Mouse (Mus musculus): ENCODE measurements around the gene Maml3. TPM values are rescaled to one million over a fixed set of nuclear protein-coding genes. Genes with fewer than 3 reads are reported as not detected.

The Maml3 gene
- polyA plus RNA-seq, 1 experiment from 2014 or later = 6.1 TPM

DNA sequence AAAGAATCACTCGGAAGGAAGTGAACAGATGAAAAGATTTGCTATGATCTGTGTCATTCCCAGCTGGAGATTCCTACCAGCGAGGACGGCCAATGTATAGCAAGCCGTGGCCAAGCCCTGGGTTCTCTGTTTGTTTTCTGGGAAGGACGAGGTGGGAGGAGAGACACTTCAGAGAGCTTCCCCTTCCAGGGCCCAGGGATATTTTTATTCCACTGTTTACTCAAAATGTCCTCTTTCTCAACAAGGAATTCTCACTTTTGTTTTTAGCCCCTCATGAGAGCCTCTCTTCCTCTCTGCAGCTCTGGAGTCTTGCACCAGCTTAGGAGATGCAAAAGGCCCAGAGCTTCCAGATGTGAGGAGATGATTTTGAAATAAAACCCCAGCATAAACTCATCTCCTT lies 236.0 kb downstream of the Maml3 start:
- H3K27ac ChIP-seq (ENCODE audit: low read depth, low read length) = no peak overlapping the region
- H3K4me2 ChIP-seq = no peak overlapping the region
- no peak overlapping the region for H3K4me3 ChIP-seq (ENCODE audit: low read depth, low read length)
- no peak overlapping the region for H3K9ac ChIP-seq (ENCODE audit: low read length)
- H3K4me1 ChIP-seq (ENCODE audit: control insufficient read depth, insufficient read depth, low read length) = peaks cover 18% of the 10 kb centered on the region
- DNase-seq (ENCODE audit: low spot score, missing footprints) (no peak), ATAC-seq (ENCODE audit: low FRiP score) (no peak)
- H3K36me3 ChIP-seq (ENCODE audit: control insufficient read depth, insufficient read depth, low read length) = no peaks in the 10 kb centered on the region
- no peaks in the 10 kb centered on the region for H3K9me3 ChIP-seq (ENCODE audit: control insufficient read depth, low read length)
- no peaks in the 10 kb centered on the region for H3K27me3 ChIP-seq (ENCODE audit: control insufficient read depth, insufficient read depth, low read length)
- 32% methylated on average over 5 of the region's 5 CpGs for WGBS

DNA sequence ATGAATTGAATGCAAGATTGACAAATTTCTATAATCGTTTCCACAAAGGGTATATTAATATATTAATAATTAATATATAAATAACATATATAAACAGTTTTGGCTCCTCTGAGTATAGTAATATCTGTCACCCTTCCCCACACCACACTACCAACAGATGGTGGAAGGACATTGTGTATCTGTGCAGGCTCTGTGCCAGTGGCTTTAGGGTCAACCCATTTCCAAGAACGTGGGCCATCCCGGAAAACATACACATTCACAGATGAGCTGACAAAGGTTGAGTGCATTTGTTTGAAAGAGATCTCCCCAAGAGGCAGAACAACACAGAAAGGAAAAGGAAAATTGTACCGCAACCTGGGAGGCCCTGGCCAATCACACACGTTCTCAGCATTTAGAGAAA lies 238.4 kb downstream of the Maml3 start:
- no peaks in the 10 kb centered on the region for H3K9me3 ChIP-seq (ENCODE audit: control insufficient read depth, low read length)
- ATAC-seq (ENCODE audit: low FRiP score) = no peak
- peaks cover 14% of the 10 kb centered on the region for H3K4me1 ChIP-seq (ENCODE audit: control insufficient read depth, insufficient read depth, low read length)
- WGBS = 91% methylated on average over 5 of the region's 5 CpGs
- H3K9ac ChIP-seq (ENCODE audit: low read length) = no peak overlapping the region
- DNase-seq (ENCODE audit: low spot score, missing footprints) = no peak
- no peaks in the 10 kb centered on the region for H3K27me3 ChIP-seq (ENCODE audit: control insufficient read depth, insufficient read depth, low read length)
- H3K27ac ChIP-seq (ENCODE audit: low read depth, low read length) = no peak overlapping the region
- no peak overlapping the region for H3K4me3 ChIP-seq (ENCODE audit: low read depth, low read length)
- no peak overlapping the region for H3K4me2 ChIP-seq
- no peaks in the 10 kb centered on the region for H3K36me3 ChIP-seq (ENCODE audit: control insufficient read depth, insufficient read depth, low read length)

DNA sequence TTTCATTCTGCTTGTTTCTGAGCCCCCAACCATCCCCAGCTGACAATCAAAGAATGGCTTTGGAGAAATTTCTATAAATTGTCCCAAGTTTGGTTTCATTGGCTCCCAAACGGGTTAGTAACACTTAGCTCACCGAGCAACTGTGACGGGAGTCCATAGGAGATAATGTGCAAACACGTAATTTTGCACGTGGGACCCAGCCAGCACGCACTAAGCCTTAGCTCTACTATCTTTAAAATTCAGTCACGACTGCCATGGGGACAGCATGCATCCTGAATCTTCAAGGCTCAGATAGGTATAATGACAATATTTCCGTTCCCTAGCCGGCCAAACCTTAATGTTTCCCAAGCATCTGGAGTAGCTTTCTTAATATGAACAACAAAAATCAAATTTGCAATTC lies 243.2 kb downstream of the Maml3 start:
- Histone ChIP-seq H3K27me3 (ENCODE audit: control insufficient read depth, insufficient read depth, low read length) (no peaks in the 10 kb centered on the region), H3K4me2 (no peak overlapping the region), H3K27ac (ENCODE audit: low read depth, low read length) (no peak overlapping the region), H3K4me1 (ENCODE audit: control insufficient read depth, insufficient read depth, low read length) (no peaks in the 10 kb centered on the region), H3K4me3 (ENCODE audit: low read depth, low read length) (no peak overlapping the region), H3K9me3 (ENCODE audit: control insufficient read depth, low read length) (no peaks in the 10 kb centered on the region), H3K36me3 (ENCODE audit: control insufficient read depth, insufficient read depth, low read length) (no peaks in the 10 kb centered on the region), H3K9ac (ENCODE audit: low read length) (no peak overlapping the region)
- 94% methylated on average over 9 of the region's 9 CpGs for WGBS
- ATAC-seq (ENCODE audit: low FRiP score) (no peak), DNase-seq (ENCODE audit: low spot score, missing footprints) (no peak)

DNA sequence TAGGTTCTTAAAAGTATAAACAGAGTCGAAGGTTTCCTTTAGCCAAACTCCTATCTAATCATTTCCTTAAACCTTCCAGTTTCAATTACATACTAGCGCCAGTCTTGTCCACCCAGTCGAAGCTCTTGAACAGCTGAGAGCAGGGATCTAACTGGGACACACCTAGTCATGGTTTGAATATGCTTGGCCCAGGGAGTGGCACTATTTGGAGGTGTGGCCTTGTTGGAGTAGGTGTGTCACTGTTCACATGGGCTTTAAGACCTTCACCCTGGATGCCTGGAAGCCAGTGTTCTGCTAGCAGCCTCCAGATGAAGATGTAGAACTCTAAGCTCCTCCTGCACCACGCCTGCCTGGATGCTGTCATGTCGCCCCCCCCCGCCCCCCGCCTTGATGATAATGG lies 244.4 kb downstream of the Maml3 start:
- Histone ChIP-seq H3K4me2 (no peak overlapping the region), H3K27me3 (ENCODE audit: control insufficient read depth, insufficient read depth, low read length) (no peaks in the 10 kb centered on the region), H3K4me1 (ENCODE audit: control insufficient read depth, insufficient read depth, low read length) (no peaks in the 10 kb centered on the region), H3K4me3 (ENCODE audit: low read depth, low read length) (no peak overlapping the region), H3K9me3 (ENCODE audit: control insufficient read depth, low read length) (no peaks in the 10 kb centered on the region), H3K9ac (ENCODE audit: low read length) (no peak overlapping the region), H3K36me3 (ENCODE audit: control insufficient read depth, insufficient read depth, low read length) (peaks cover 2% of the 10 kb centered on the region; the same call in 1 of the 2 replicates), H3K27ac (ENCODE audit: low read depth, low read length) (no peak overlapping the region)
- WGBS = 93% methylated on average over 7 of the region's 7 CpGs
- ATAC-seq (ENCODE audit: low FRiP score) (no peak), DNase-seq (ENCODE audit: low spot score, missing footprints) (no peak)

DNA sequence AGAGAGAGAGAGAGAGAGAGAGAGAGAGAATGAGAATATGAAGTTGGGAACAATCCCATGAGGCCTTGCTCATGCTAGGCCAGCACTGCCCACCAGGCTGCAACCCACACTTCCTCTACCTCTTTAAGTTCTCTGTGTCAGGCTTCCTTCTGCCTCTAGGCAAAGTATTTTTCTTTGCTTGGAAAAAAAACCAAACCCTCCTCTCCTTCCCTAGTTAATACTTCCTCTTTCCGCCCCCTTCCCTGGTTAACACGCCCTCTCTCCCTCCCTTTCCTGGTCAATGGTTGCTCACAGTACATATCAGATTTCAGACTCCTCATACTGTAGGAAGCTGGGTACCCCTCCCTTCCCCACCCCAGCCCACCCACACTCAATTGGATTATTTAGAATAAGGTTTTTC lies 245.7 kb downstream of the Maml3 start:
- no peaks in the 10 kb centered on the region for H3K9me3 ChIP-seq (ENCODE audit: control insufficient read depth, low read length)
- no peak for ATAC-seq (ENCODE audit: low FRiP score)

DNA sequence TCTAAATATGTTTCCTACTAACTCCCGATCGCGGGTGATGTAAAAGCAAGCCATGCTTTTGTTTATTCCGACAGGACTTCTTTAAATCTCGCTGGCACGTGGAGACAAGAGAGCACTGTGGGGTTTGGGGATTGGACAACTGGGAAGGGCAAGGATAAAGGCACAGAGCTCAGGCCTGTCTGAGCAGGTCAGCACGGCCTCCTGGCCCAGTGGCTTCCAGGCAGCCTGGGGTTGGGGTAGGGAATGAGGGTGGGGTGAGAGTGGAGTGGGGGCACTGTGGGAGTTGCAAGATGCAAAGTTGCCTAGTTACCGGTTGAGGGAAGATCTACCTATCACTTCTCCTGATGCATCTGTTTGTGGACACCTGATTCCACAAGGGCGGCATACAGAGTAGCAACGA lies 250.7 kb downstream of the Maml3 start:
- no peak overlapping the region for H3K4me3 ChIP-seq (ENCODE audit: low read depth, low read length)
- H3K9ac ChIP-seq (ENCODE audit: low read length) = no peak overlapping the region
- peaks cover 2% of the 10 kb centered on the region; the same call in 1 of the 2 replicates for H3K36me3 ChIP-seq (ENCODE audit: control insufficient read depth, insufficient read depth, low read length)
- H3K9me3 ChIP-seq (ENCODE audit: control insufficient read depth, low read length) = no peaks in the 10 kb centered on the region
- ATAC-seq (ENCODE audit: low FRiP score) (no peak), DNase-seq (ENCODE audit: low spot score, missing footprints) (no peak)
- no peak overlapping the region for H3K27ac ChIP-seq (ENCODE audit: low read depth, low read length)
- no peaks in the 10 kb centered on the region for H3K27me3 ChIP-seq (ENCODE audit: control insufficient read depth, insufficient read depth, low read length)
- H3K4me1 ChIP-seq (ENCODE audit: control insufficient read depth, insufficient read depth, low read length) = no peaks in the 10 kb centered on the region; the same call in 1 of the 2 replicates
- no peak overlapping the region for H3K4me2 ChIP-seq
- WGBS = 78% methylated on average over 10 of the region's 10 CpGs

More for the DNA sequence above, 245.7 kb downstream of the Maml3 start:
- Histone ChIP-seq H3K9ac (ENCODE audit: low read length) (no peak overlapping the region), H3K4me1 (ENCODE audit: control insufficient read depth, insufficient read depth, low read length) (no peaks in the 10 kb centered on the region; the same call in 1 of the 2 replicates), H3K36me3 (ENCODE audit: control insufficient read depth, insufficient read depth, low read length) (peaks cover 2% of the 10 kb centered on the region; the same call in 1 of the 2 replicates), H3K4me2 (no peak overlapping the region), H3K27me3 (ENCODE audit: control insufficient read depth, insufficient read depth, low read length) (no peaks in the 10 kb centered on the region), H3K27ac (ENCODE audit: low read depth, low read length) (no peak overlapping the region), H3K4me3 (ENCODE audit: low read depth, low read length) (no peak overlapping the region)
- no peak for DNase-seq (ENCODE audit: low spot score, missing footprints)
- 75% methylated on average over 2 of the region's 2 CpGs for WGBS

DNA sequence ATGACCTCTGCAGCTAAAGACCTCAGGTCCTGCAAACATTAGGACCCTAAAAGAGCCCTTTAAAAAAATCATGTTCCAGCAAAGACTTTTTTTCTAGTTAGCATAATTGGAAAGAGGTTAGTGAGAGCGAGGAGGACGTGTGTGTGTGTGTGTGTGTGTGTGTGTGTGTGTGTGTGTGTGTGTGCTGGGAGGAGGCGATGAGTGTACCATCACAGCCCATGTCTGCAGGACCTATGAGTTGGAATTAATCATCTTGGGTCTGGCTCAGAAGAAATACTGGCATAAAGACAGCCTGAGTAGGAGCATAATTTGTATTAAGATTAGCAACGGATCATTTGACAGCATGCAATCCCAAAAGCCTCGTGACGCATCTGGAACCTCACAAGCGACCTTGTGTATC lies 251.3 kb downstream of the Maml3 start:
- Histone ChIP-seq H3K4me2 (no peak overlapping the region), H3K4me1 (ENCODE audit: control insufficient read depth, insufficient read depth, low read length) (no peaks in the 10 kb centered on the region; the same call in 1 of the 2 replicates), H3K27ac (ENCODE audit: low read depth, low read length) (no peak overlapping the region), H3K4me3 (ENCODE audit: low read depth, low read length) (no peak overlapping the region), H3K27me3 (ENCODE audit: control insufficient read depth, insufficient read depth, low read length) (no peaks in the 10 kb centered on the region), H3K36me3 (ENCODE audit: control insufficient read depth, insufficient read depth, low read length) (peaks cover 2% of the 10 kb centered on the region; the same call in 1 of the 2 replicates), H3K9me3 (ENCODE audit: control insufficient read depth, low read length) (no peaks in the 10 kb centered on the region), H3K9ac (ENCODE audit: low read length) (no peak overlapping the region)
- DNase-seq (ENCODE audit: low spot score, missing footprints) (no peak), ATAC-seq (ENCODE audit: low FRiP score) (no peak)
- 93% methylated on average over 7 of the region's 7 CpGs for WGBS

DNA sequence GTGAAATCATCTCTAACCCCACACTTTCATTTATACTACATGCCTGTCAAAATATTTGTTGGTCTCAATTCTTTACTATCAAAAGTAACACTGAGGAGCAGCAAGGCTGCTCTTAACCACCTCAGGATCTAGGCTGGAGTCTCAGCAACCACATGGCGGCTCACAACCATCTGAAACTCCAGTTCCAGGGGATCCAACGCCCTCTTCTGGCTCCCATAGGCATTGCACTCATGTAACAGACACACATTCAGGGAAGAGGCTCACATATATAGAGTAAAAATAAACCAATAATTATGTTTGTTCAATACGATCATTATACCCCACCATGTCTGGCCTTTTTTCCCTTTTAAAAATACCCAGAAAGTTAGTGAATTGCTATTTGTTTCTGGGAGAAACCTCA lies 252.2 kb downstream of the Maml3 start:
- H3K27me3 ChIP-seq (ENCODE audit: control insufficient read depth, insufficient read depth, low read length) = no peaks in the 10 kb centered on the region
- ATAC-seq (ENCODE audit: low FRiP score) (no peak), DNase-seq (ENCODE audit: low spot score, missing footprints) (no peak)
- peaks cover 2% of the 10 kb centered on the region; the same call in 1 of the 2 replicates for H3K36me3 ChIP-seq (ENCODE audit: control insufficient read depth, insufficient read depth, low read length)
- H3K4me1 ChIP-seq (ENCODE audit: control insufficient read depth, insufficient read depth, low read length) = no peaks in the 10 kb centered on the region; the same call in 1 of the 2 replicates
- WGBS = 79% methylated on average over 3 of the region's 3 CpGs
- H3K9ac ChIP-seq (ENCODE audit: low read length) = no peak overlapping the region
- H3K4me2 ChIP-seq = no peak overlapping the region
- no peak overlapping the region for H3K4me3 ChIP-seq (ENCODE audit: low read depth, low read length)
- H3K27ac ChIP-seq (ENCODE audit: low read depth, low read length) = no peak overlapping the region
- no peaks in the 10 kb centered on the region for H3K9me3 ChIP-seq (ENCODE audit: control insufficient read depth, low read length)

DNA sequence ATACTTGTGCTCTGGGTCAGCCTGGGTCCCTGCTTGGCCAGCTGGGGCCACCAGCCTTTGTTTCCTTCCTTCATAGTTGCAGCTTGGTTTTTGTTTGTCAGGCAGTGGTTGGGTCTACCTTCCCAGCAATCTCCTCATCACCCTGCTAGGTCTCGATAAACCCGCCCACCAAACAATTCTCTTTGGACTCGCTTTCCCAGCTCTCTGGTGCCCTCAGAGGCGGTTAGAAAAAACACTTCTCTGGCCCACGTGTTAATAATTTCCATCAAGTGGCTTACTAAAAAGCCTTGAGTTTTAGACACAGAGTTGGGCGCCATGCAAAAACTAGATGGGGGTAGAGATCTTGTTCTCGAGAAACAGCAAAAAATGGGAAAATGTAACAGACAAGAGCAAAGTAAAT lies 253.3 kb downstream of the Maml3 start:
- WGBS = 75% methylated on average over 7 of the region's 7 CpGs
- no peaks in the 10 kb centered on the region for H3K27me3 ChIP-seq (ENCODE audit: control insufficient read depth, insufficient read depth, low read length)
- H3K27ac ChIP-seq (ENCODE audit: low read depth, low read length) = no peak overlapping the region
- H3K9ac ChIP-seq (ENCODE audit: low read length) = no peak overlapping the region
- H3K36me3 ChIP-seq (ENCODE audit: control insufficient read depth, insufficient read depth, low read length) = peaks cover 2% of the 10 kb centered on the region; the same call in 1 of the 2 replicates
- no peak overlapping the region for H3K4me3 ChIP-seq (ENCODE audit: low read depth, low read length)
- H3K4me2 ChIP-seq = no peak overlapping the region
- H3K4me1 ChIP-seq (ENCODE audit: control insufficient read depth, insufficient read depth, low read length) = no peaks in the 10 kb centered on the region; the same call in 1 of the 2 replicates
- DNase-seq (ENCODE audit: low spot score, missing footprints) = no peak
- no peak for ATAC-seq (ENCODE audit: low FRiP score)
- no peaks in the 10 kb centered on the region for H3K9me3 ChIP-seq (ENCODE audit: control insufficient read depth, low read length)
